ENCODE assay signal across 8 mouse cellular contexts in the genomic region with DNA sequence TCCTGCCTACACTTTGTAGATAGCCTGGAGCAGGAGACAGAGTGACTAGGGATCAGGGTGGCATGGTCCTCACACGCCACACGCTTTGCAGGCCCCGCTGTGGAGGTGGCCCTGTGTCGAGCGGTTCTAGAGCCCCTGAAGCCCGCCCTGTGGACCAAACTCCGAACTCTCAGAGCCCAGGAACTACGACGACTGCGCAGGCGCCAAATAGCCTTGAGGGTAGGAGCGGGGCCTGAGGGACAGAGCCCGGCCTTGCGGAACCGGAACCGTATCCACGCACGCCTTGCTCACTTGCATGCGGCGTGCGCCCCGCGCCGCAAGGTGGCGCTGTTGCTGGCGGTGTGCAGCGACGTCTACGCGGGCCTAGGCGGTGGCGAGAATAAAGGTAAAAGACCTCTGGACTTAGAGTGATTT. TPM values are rescaled to one million over a fixed set of nuclear protein-coding genes. Genes with fewer than 3 reads are reported as not detected.
DNase-seq lines count a peak whose midpoint lies in the region; ATAC-seq and TF ChIP-seq lines count a peak whose summit lies in the region.

No protein-coding gene starts in this region.

- H3K4me3 ChIP-seq in hindbrain, embryonic 11.5 days (ENCODE audit: low read depth, low read length) = peak overlapping the region; percentile 14
- peak overlapping the region; percentile 39 for H3K4me3 ChIP-seq in left cerebral cortex, adult 2 months
- H3K4me3 ChIP-seq in macrophage (ENCODE audit: inconsistent target) = peak overlapping the region; percentile 86

- peak; percentile 82 for DNase-seq in Muller cell, postnatal 12 days (ENCODE audit: inconsistent ontology term)
- peak; percentile 86 for DNase-seq in cerebellum, adult 8-10 months
- peak; percentile 76 for DNase-seq in forelimb bud, embryonic 11.5 days (ENCODE audit: low read depth, low spot score)
- DNase-seq in hindbrain, embryonic 11.5 days (ENCODE audit: low spot score) = peak; percentile 85
- DNase-seq in left cerebral cortex, adult 2 months (ENCODE audit: extremely low spot score in 1 of 2, low spot score in 2 of 2) = peak; percentile 73 to 84
- DNase-seq in retina, postnatal 1 day = peak; percentile 84
- peak; percentile 56 for DNase-seq in urinary bladder, postnatal 10 days (ENCODE audit: low spot score)

- no peak overlapping the region for H3K27ac ChIP-seq in hindbrain, embryonic 11.5 days (ENCODE audit: low read depth, low read length)
- H3K27ac ChIP-seq in left cerebral cortex, adult 2 months = peak overlapping the region; percentile 52
- peak overlapping the region; percentile 93 for H3K27ac ChIP-seq in macrophage

- intact Hi-C loops in left cerebral cortex, adult 2 months (cut with DNase I) = loop anchor here (2.0 to 5.0 kb wide), 3 partner anchors 70 to 241 kb away; a partner anchor contains a TSS

- peak overlapping the region; percentile 50 for H3K9ac ChIP-seq in hindbrain, embryonic 11.5 days (ENCODE audit: low read depth, low read length)

- no peaks in the 10 kb centered on the region for H3K9me3 ChIP-seq in hindbrain, embryonic 11.5 days (ENCODE audit: control insufficient read depth, low read length)

- TF ChIP-seq CTCF in left cerebral cortex, adult 2 months (IDR thresholded peaks at IDR 0.05) = peak; percentile 99

- H3K4me2 ChIP-seq in hindbrain, embryonic 11.5 days (replicated peaks; ENCODE audit: low read depth, low read length) = peak overlapping the region; percentile 28

- 20% methylated on average over 32 of the region's 32 CpGs for WGBS in hindbrain, embryonic 11.5 days
- 13% methylated on average over 32 of the region's 32 CpGs for WGBS in macrophage (ENCODE audit: missing documents)

- H3K4me1 ChIP-seq in hindbrain, embryonic 11.5 days (replicated peaks; ENCODE audit: control insufficient read depth, insufficient read depth, low read length) = no peaks in the 10 kb centered on the region

- H3K79me2 ChIP-seq in macrophage (ENCODE audit: inconsistent target) = peaks cover 12% of the 10 kb centered on the region; the same call in 1 of the 2 replicates

- no peaks in the 10 kb centered on the region for H3K36me3 ChIP-seq in hindbrain, embryonic 11.5 days (ENCODE audit: control insufficient read depth, insufficient read depth, low read length)
- H3K36me3 ChIP-seq in macrophage (ENCODE audit: inconsistent target) = peaks cover 15% of the 10 kb centered on the region; the same call in 1 of the 2 replicates

- H3K27me3 ChIP-seq in hindbrain, embryonic 11.5 days (ENCODE audit: control insufficient read depth, insufficient read depth, low read length) = no peaks in the 10 kb centered on the region

- ATAC-seq in hindbrain, embryonic 11.5 days (ENCODE audit: low FRiP score) = peak; percentile 60

RNA-seq across cellular contexts. Expression of a gene that starts 7.8 kb away (rescaled TPM):
- 2.5 and 2.7 TPM in 2 replicates for polyA plus RNA-seq in hindbrain, embryonic 11.5 days (2014; fragmentation: Nextera tagmentation; extraction: Ambion mirVana)
- 1 to 10 TPM; 2.7 to 3.1 TPM for total RNA-seq in left cerebral cortex, adult 2 months (2021)
- 10 to 100 TPM in 22 of 26 experiments, 1 to 10 TPM in 4; 4.4 to 22.1 (median 13.1) TPM for total RNA-seq in macrophage (2018; cell fraction: chromatin; rRNA removed)
- total RNA-seq in macrophage (2018; cell fraction: cytosol; rRNA removed) = 10 to 100 TPM; 15.4 to 44.6 (median 31.6) TPM
- total RNA-seq in macrophage (2018; cell fraction: nucleus; rRNA removed) = 10 to 100 TPM in 22 of 26 experiments, 1 to 10 TPM in 4; 6.3 to 33.1 (median 14.6) TPM
- 21.6 to 44.7 TPM (median 44.4 TPM) in 3 replicates for polyA plus RNA-seq in macrophage (2018)

RNA-seq across cellular contexts. Expression of a gene that starts 11.8 kb away (rescaled TPM):
- polyA plus RNA-seq in hindbrain, embryonic 11.5 days (2014; fragmentation: Nextera tagmentation; extraction: Ambion mirVana) = 306 and 312 TPM in 2 replicates
- total RNA-seq in left cerebral cortex, adult 2 months (2021) = 100 to 1,000 TPM; 434 to 438 TPM
- 100 to 1,000 TPM; 297 to 958 (median 624) TPM for total RNA-seq in macrophage (2018; cell fraction: chromatin; rRNA removed)
- total RNA-seq in macrophage (2018; cell fraction: cytosol; rRNA removed) = 100 to 1,000 TPM; 170 to 374 (median 257) TPM
- 100 to 1,000 TPM; 244 to 752 (median 371) TPM for total RNA-seq in macrophage (2018; cell fraction: nucleus; rRNA removed)
- 170 to 242 TPM (median 175 TPM) in 3 replicates for polyA plus RNA-seq in macrophage (2018)

RNA-seq across cellular contexts. Expression of a gene that starts 28.4 kb away (rescaled TPM):
- polyA plus RNA-seq in hindbrain, embryonic 11.5 days (2014; fragmentation: Nextera tagmentation; extraction: Ambion mirVana) = 83.8 and 84.2 TPM in 2 replicates
- 10 to 100 TPM; 46.3 to 49.8 TPM for total RNA-seq in left cerebral cortex, adult 2 months (2021)
- 10 to 100 TPM; 11.1 to 99.6 (median 28.2) TPM for total RNA-seq in macrophage (2018; cell fraction: chromatin; rRNA removed)
- 100 to 1,000 TPM in 11 of 26 experiments, 10 to 100 TPM in 15; 70.9 to 130 (median 96.5) TPM for total RNA-seq in macrophage (2018; cell fraction: cytosol; rRNA removed)
- 10 to 100 TPM; 14.0 to 65.4 (median 27.7) TPM for total RNA-seq in macrophage (2018; cell fraction: nucleus; rRNA removed)
- polyA plus RNA-seq in macrophage (2018) = 92.1 to 101 TPM (median 96.5 TPM) in 3 replicates

RNA-seq across cellular contexts. Expression of a gene that starts 29.3 kb away (rescaled TPM):
- 42.0 and 43.7 TPM in 2 replicates for polyA plus RNA-seq in hindbrain, embryonic 11.5 days (2014; fragmentation: Nextera tagmentation; extraction: Ambion mirVana)
- total RNA-seq in left cerebral cortex, adult 2 months (2021) = 10 to 100 TPM; 34.8 to 36.8 TPM
- total RNA-seq in macrophage (2018; cell fraction: chromatin; rRNA removed) = 100 to 1,000 TPM in 12 of 26 experiments, 10 to 100 TPM in 13, 1 to 10 TPM in 1; 9.8 to 313 (median 82.3) TPM
- total RNA-seq in macrophage (2018; cell fraction: cytosol; rRNA removed) = 100 to 1,000 TPM in 10 of 26 experiments, 10 to 100 TPM in 16; 32.6 to 299 (median 76.2) TPM
- 100 to 1,000 TPM in 16 of 26 experiments, 10 to 100 TPM in 10; 16.4 to 301 (median 129) TPM for total RNA-seq in macrophage (2018; cell fraction: nucleus; rRNA removed)
- polyA plus RNA-seq in macrophage (2018) = 29.5 to 40.8 TPM (median 37.9 TPM) in 3 replicates

RNA-seq across cellular contexts. Expression of a gene that starts 30.0 kb away (rescaled TPM):
- polyA plus RNA-seq in hindbrain, embryonic 11.5 days (2014; fragmentation: Nextera tagmentation; extraction: Ambion mirVana) = 79.1 and 80.3 TPM in 2 replicates
- 100 to 1,000 TPM; 119 to 122 TPM for total RNA-seq in left cerebral cortex, adult 2 months (2021)
- total RNA-seq in macrophage (2018; cell fraction: chromatin; rRNA removed) = 100 to 1,000 TPM; 134 to 393 (median 201) TPM
- 100 to 1,000 TPM; 106 to 194 (median 140) TPM for total RNA-seq in macrophage (2018; cell fraction: cytosol; rRNA removed)
- total RNA-seq in macrophage (2018; cell fraction: nucleus; rRNA removed) = 100 to 1,000 TPM in 21 of 26 experiments, 10 to 100 TPM in 5; 66.8 to 249 (median 138) TPM
- polyA plus RNA-seq in macrophage (2018) = 103 to 230 TPM (median 168 TPM) in 3 replicates

Comparison
In these comparisons a context has a peak if more than half of its experiments do, and no peak if none do; other contexts are left out.
1. H3K4me3 ChIP-seq: peak in every context shown above with its lines; median percentile 86 in macrophage; 39 in left cerebral cortex, adult 2 months; 14 in hindbrain, embryonic 11.5 days.